Mouse (Mus musculus) central nervous system, embryonic 14 days (tissue): ENCODE data around the gene Pck2. TPM values are rescaled to one million over a fixed set of nuclear protein-coding genes. Genes with fewer than 3 reads are reported as not detected.

Experiments
- polyA plus RNA-seq: library from polyadenylated mRNA; depleted of rRNA; stranded (reverse); fragments of >200 nt; gene quantifications from 2 replicates; pipeline ENCODE4 v1.2.3, GENCODE M21; 2012; rRNA removed

Gene Pck2
- polyA plus RNA-seq: 19.4 and 24.9 TPM in 2 replicates

DNA sequence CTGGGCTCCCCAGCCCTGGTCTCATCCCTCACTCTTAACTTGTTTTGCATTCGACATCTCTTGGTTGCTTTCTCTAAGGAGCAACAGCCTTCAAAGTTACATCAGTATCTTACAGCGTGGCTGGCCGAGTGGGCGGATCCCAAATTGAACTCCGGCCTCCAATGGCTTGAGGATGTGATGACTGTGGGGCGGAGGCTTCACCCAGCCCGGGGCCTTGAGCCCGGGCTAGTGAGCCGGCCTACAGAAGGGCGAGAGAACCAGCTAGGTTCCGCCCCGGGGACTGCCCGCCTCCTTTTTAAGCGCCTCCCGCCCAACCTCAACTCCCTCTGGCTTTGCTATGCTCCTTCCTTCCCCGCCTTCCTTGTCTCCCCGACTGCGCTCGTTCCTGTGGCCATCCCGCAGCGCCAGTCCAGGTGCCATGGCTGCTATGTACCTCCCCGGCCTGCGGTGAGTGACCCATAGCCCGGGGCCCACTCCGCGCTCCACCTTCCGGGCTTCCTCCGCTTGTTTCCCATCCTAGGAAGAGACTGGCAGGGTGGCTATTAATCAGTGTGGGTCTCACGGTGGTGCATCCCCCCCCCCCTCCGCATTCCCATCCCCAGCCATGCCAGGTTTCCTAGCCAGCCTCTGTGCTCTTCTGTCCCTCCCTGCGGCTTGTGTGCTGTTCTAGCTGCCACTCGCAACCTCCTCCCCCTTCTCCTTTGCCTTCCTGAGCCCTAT is at the start of gene Pck2:
TSS of gene Pck2 (plus strand) at position 200 of the 720 bp plus-strand sequence.

GRCm38 (mm10) chr14:55490361-55491201 is 49.5 kb upstream of the Pck2 start, which contains the start of gene Carmil3:
TSS of gene Carmil3 (plus strand) at chr14:55490651.

DNA sequence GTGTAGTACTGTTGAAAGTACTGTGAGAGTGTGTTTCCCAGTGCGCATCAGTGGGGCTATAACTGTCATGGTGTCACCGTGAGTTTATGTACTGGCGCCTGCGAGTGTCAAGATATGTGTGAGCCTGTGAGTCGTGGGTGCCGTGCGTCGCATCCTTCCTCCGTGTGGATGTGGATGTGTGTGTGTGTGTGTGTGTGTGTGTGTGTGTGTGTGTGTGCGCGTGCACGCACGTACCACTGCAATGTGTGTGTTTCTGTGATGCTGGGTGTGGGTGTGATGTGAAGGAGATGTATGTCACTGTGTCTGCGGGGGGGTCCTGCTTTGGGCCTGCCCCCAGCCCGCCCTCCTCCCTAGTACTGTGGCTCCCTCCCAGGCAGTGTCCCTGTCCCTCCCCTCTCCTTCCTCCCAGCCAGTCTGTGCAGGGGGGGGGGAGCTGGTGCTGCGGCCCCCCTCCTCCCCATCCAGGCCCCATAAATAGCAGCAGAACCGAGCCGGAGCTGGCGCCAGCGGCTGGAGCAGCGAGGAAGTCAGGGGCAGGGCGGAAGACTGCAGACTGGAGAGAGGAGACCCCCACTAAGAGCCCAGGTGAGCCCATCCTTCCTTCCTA is 29.8 kb upstream of the Pck2 start, which contains the start of gene Cpne6:
TSS of gene Cpne6 (plus strand) at position 321 of the 607 bp plus-strand sequence.

GRCm38 (mm10) chr14:55524785-55525184 is 15.3 kb upstream of the Pck2 start, which contains the start of gene Nrl:
TSS of gene Nrl (minus strand) at chr14:55524981.

GRCm38 (mm10) chr14:55559799-55560201 is 19.7 kb downstream of the Pck2 start, which contains the start of gene Dcaf11:
TSS of gene Dcaf11 (plus strand) at chr14:55560006.

GRCm38 (mm10) chr14:55560202-55561073 is 20.4 kb downstream of the Pck2 start, which contains the start of gene A730061H03Rik:
TSS of gene A730061H03Rik (minus strand) at chr14:55560406.

DNA sequence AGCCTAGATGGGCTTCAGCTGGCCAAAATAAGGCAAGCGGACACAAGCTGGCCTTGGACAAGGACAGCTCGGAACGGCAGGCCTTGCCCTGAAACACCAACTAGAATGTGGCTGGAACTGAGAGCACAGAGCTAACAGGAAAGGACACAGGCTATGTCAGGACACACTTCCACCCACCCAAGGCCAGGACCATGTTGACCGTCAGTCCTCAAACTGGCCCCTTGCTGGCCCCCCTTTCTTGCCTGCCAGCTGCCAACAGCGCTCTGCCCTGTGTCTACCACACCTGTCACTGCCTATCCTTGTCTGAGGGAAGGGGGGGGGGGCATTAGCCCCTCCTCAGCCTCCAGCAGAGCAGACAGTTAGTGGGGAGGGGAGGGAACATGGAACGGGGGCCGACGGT is 35.2 kb downstream of the Pck2 start, which contains the start of gene Fitm1:
TSS of gene Fitm1 (plus strand) at position 316 of the 400 bp plus-strand sequence.

DNA sequence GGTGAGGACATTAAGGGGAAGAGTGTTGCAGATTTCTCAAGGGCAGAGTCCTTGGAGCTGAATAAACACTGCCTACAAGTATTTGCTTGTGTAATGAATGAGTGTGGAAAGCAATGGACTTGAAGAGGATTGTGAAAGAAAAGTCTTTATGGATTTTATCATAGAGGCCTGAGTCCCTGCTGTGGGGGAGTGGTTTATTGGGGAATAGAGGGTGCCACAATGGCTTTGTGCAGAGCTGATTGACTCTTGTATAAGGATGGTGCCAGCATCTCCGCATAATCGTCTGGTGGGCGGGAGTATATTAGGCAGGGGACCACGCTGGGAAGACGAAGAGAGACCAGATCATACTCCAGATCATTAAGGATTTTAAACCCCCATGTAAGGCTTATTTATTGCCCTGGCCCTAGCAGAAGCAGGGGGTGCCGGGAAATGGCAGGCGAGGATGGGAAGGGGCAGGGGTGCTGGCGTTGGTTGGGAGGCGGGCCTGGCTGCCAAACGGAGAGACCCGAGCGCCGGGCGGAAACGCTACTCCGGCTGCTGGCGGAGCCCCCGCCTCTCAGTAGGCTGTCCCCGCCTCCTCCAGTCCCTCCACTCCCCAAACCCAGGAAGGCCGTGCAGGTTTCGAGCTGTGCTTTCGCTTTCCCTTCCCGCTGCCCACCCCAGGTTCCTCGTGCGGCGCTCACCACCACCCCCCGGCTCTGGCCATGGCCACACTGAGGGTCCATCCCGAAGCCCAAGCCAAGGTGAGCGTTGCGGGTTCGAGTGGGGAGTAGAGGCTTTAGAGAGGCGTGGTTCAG is 38.0 kb downstream of the Pck2 start, which contains the start of gene Psme1:
TSS of gene Psme1 (plus strand) at position 253 of the 797 bp plus-strand sequence.

DNA sequence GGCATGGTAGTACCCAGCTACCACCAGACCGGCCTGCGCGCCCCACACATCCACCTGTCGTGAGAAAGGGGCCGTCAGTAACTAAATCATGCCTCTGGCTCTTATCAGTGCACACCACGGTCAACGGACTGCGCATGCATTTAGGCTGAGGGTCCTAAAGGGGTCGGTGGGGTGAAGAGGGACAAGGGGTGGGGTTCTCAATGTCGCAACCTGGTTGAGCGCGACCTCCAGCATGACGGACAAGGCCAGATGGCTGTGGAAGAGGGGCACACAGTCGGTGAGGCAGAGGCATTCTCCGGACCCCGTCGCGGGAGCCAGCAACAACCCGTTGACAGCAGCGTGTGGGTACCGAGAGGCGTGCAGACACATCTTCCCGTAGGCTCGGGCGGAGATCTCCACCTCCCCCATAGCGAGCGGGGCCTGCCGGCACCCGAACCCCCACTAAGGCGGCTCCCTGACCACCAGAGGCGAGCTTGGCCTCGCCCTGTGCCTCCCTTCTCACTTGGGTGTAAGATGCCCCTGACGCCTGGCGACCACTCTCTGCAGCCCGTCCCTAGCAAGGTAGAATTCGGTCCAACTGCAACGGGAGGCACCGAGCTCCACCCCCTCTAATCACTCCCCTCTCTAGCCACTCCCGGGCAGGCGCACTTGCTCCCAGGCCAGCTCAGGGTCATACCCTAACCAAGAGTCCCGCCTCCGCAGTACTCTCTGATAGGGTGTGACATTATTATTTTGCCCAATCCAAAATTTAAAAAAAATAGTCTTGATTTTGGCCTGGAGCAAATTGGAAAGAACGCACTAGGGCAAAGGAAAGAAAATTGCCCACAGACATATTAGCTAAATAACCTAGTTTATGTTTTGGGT is 44.9 kb downstream of the Pck2 start, which contains the start of gene Emc9:
TSS of gene Emc9 (minus strand) at position 601 of the 864 bp plus-strand sequence.

DNA sequence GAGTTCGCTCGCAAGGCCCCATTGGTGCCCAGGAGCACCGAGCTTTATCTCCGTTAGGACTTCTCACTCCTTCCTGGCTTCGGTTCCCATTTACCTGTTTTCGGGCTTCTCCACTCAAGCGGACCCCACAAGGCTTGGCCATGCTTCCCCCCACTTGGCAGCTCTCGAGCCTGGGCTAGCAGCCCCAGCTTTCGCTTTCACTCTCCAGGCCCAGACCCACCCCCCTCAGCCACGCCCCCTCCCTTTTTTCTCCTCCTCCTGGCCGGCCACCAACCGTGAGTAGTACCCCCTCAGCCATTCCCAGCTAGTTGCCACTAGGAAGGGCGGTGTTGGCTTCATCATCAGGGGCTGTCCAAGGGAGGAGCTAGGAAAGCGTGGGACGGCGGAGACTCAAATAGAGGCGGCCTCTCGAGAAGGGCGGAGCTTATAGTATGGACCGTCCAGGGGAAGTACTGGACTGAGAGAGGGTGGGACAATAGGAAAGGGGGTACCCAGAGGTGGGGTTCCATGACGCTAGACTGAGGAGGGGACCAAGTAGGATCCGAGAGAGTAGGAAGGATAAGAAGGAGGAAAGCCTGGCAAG is 50.8 kb downstream of the Pck2 start, which contains the start of gene Psme2:
TSS of gene Psme2 (minus strand) at position 366 of the 583 bp plus-strand sequence.

DNA sequence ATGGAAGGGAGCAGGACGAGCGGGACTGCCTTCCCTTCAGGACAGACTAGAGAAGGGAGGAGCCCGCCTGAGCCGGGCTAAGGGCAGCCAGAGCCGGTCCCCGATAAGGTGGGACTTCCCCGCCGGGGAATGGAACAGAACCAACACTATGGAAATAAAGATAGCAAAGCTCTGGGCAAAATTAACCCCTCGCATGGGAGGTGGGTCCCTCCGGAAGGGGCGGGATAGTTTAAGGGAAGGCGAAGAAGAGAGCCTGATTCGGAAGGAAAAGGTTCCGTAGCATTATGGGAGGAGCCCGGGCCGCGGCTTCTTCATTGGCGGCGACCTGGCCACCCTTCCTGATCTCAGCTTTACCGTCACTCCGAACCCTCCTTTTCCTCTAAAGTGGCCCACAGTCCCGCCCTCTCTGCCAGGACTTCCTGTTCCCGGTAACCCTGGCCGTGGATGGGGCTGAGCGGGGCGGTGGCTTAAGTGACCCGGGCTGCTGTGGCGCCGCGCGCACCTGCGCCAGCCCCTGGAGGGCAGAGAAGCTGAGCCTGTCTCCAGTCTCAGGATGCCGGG is 51.3 kb downstream of the Pck2 start, which contains the start of gene Rnf31:
TSS of gene Rnf31 (plus strand) at position 378 of the 561 bp plus-strand sequence.

Other genes with a start within 250 kb of the Pck2 start
- gene Dhrs4, start 61.5 kb upstream of the Pck2 start, polyA plus RNA-seq: 36.2 and 37.6 TPM in 2 replicates
- 195 and 238 TPM in 2 replicates for gene Carmil3, start 49.6 kb upstream of the Pck2 start, polyA plus RNA-seq
- gene Cpne6, start 29.8 kb upstream of the Pck2 start, polyA plus RNA-seq: 7.3 and 10.1 TPM in 2 replicates
- gene Nrl, start 15.3 kb upstream of the Pck2 start, polyA plus RNA-seq: 0.64 and 0.80 TPM in 2 replicates
- gene Dcaf11, start 19.7 kb downstream of the Pck2 start, polyA plus RNA-seq: 99.5 and 110 TPM in 2 replicates
- 0.55 and 0.85 TPM in 2 replicates for gene A730061H03Rik, start 20.1 kb downstream of the Pck2 start, polyA plus RNA-seq
- gene Fitm1, start 35.4 kb downstream of the Pck2 start, polyA plus RNA-seq: 0.20 and 4.1 TPM in 2 replicates
- 95.6 and 100 TPM in 2 replicates for gene Psme1, start 37.9 kb downstream of the Pck2 start, polyA plus RNA-seq
- 15.2 and 19.4 TPM in 2 replicates for gene Emc9, start 45.0 kb downstream of the Pck2 start, polyA plus RNA-seq
- 80.2 and 87.2 TPM in 2 replicates for gene Psme2, start 50.8 kb downstream of the Pck2 start, polyA plus RNA-seq
- 24.8 and 26.6 TPM in 2 replicates for gene Rnf31, start 51.4 kb downstream of the Pck2 start, polyA plus RNA-seq
- 27.1 and 27.9 TPM in 2 replicates for gene Irf9, start 63.3 kb downstream of the Pck2 start, polyA plus RNA-seq
- 19.0 and 25.2 TPM in 2 replicates for gene Rec8, start 77.8 kb downstream of the Pck2 start, polyA plus RNA-seq
- gene Ipo4, start 95.7 kb downstream of the Pck2 start, polyA plus RNA-seq: 171 and 172 TPM in 2 replicates
- 6.9 and 7.0 TPM in 2 replicates for gene Gm49378, start 97.6 kb downstream of the Pck2 start, polyA plus RNA-seq
- 48.4 and 58.4 TPM in 2 replicates for gene Tm9sf1, start 103.5 kb downstream of the Pck2 start, polyA plus RNA-seq
- gene Tssk4, start 109.9 kb downstream of the Pck2 start, polyA plus RNA-seq: 2.0 and 2.1 TPM in 2 replicates
- gene Mdp1, start 120.2 kb downstream of the Pck2 start, polyA plus RNA-seq: 52.9 and 57.0 TPM in 2 replicates
- gene Gmpr2, start 131.7 kb downstream of the Pck2 start, polyA plus RNA-seq: 43.0 and 44.1 TPM in 2 replicates
- gene Nedd8, start 131.9 kb downstream of the Pck2 start, polyA plus RNA-seq: 461 and 488 TPM in 2 replicates
- 32.9 and 33.1 TPM in 2 replicates for gene Tinf2, start 141.6 kb downstream of the Pck2 start, polyA plus RNA-seq
- 0.43 and 1.5 TPM in 2 replicates for gene Tgm1, start 173.7 kb downstream of the Pck2 start, polyA plus RNA-seq
- 57.1 and 61.9 TPM in 2 replicates for gene Rabggta, start 182.0 kb downstream of the Pck2 start, polyA plus RNA-seq
- gene Dhrs1, start 205.4 kb downstream of the Pck2 start, polyA plus RNA-seq: 86.8 and 87.0 TPM in 2 replicates
- 21.4 and 26.4 TPM in 2 replicates for gene Nop9, start 205.4 kb downstream of the Pck2 start, polyA plus RNA-seq
- gene Cideb, start 218.2 kb downstream of the Pck2 start, polyA plus RNA-seq: 0.57 and 1.3 TPM in 2 replicates
- gene Ltb4r2, start 221.2 kb downstream of the Pck2 start, polyA plus RNA-seq: 0.11 and 0.21 TPM in 2 replicates
- gene Ltb4r1, start 225.7 kb downstream of the Pck2 start, polyA plus RNA-seq: 0.34 and 0.91 TPM in 2 replicates
- gene Adcy4, start 243.8 kb downstream of the Pck2 start, polyA plus RNA-seq: 5.0 and 9.7 TPM in 2 replicates
- gene Ripk3, start 248.6 kb downstream of the Pck2 start, polyA plus RNA-seq: 3.1 and 9.4 TPM in 2 replicates